Comparison of ENCODE assay signal across 12 mouse cellular contexts in the genomic region with DNA sequence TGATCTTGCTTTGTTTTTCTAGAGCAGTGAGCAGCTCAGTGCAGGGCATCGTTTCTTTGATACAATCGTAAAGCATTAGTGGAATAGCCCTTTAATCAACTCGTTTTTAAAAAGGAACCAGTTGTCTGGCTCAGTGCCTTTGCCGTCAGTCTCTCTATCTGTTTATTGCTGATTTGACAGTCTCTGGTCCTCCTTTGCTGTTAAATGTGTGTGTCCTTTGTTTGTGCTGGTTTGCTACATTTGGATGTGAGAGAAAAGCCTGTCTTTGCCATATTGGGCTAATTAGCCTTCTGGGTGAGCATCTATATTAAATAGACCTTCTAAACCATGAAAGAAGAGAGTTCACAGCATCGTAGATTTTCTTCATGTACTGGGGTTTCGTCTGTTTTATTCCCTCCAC. TPM values are rescaled to one million over a fixed set of nuclear protein-coding genes. Genes with fewer than 3 reads are reported as not detected.
DNase-seq lines count a peak whose midpoint lies in the region; ATAC-seq and TF ChIP-seq lines count a peak whose summit lies in the region.
"Had no signal": no experiment of that assay in that cellular context is flagged by ENCODE, and none has a peak within 500 bp of the region (broad histone marks: within the 10 kb centered on the region; RNA-seq: fewer than 3 reads in every experiment).

No protein-coding gene starts in this region.

- no peaks in the 10 kb centered on the region for H3K27me3 ChIP-seq in kidney, postnatal 0 days (ENCODE audit: insufficient read depth, low read length)
- no peaks in the 10 kb centered on the region for H3K27me3 ChIP-seq in embryonic facial prominence, embryonic 15.5 days
- H3K27me3 ChIP-seq in hindbrain, embryonic 16.5 days (replicated peaks; ENCODE audit: control insufficient read depth, insufficient read depth, low read length): no peaks in the 10 kb centered on the region
- H3K27me3 ChIP-seq in neural tube, embryonic 15.5 days (replicated peaks): no peaks in the 10 kb centered on the region
- no peaks in the 10 kb centered on the region for H3K27me3 ChIP-seq in intestine, postnatal 0 days (replicated peaks; ENCODE audit: control insufficient read depth, insufficient read depth, low read length)
- H3K27me3 ChIP-seq: CH12.LX; embryonic facial prominence, embryonic 12.5 days; liver, embryonic 13.5 days; stomach, embryonic 15.5 days had no signal

- no peak overlapping the region for H3K4me3 ChIP-seq in kidney, postnatal 0 days (replicated peaks; ENCODE audit: low read depth, low read length)
- H3K4me3 ChIP-seq in embryonic facial prominence, embryonic 15.5 days (replicated peaks): no peak overlapping the region
- H3K4me3 ChIP-seq in hindbrain, embryonic 16.5 days (ENCODE audit: low read length): peak overlapping the region; percentile 29
- peak overlapping the region; percentile 40 for H3K4me3 ChIP-seq in neural tube, embryonic 15.5 days (replicated peaks)
- no peak overlapping the region for H3K4me3 ChIP-seq in intestine, postnatal 0 days (ENCODE audit: low read depth, low read length)
- H3K4me3 ChIP-seq: embryonic facial prominence, embryonic 12.5 days; liver, embryonic 13.5 days; stomach, embryonic 15.5 days had no signal

- H3K9me3 ChIP-seq in kidney, postnatal 0 days (replicated peaks; ENCODE audit: low read length): no peaks in the 10 kb centered on the region
- H3K9me3 ChIP-seq in embryonic facial prominence, embryonic 15.5 days (replicated peaks): no peaks in the 10 kb centered on the region
- no peaks in the 10 kb centered on the region for H3K9me3 ChIP-seq in hindbrain, embryonic 16.5 days (ENCODE audit: control insufficient read depth, low read length)
- no peaks in the 10 kb centered on the region for H3K9me3 ChIP-seq in neural tube, embryonic 15.5 days (replicated peaks)
- no peaks in the 10 kb centered on the region for H3K9me3 ChIP-seq in intestine, postnatal 0 days (ENCODE audit: control insufficient read depth)
- H3K9me3 ChIP-seq: embryonic facial prominence, embryonic 12.5 days; liver, embryonic 13.5 days; stomach, embryonic 15.5 days had no signal

- H3K27ac ChIP-seq in kidney, postnatal 0 days: no peak overlapping the region
- H3K27ac ChIP-seq in embryonic facial prominence, embryonic 15.5 days (replicated peaks): no peak overlapping the region
- H3K27ac ChIP-seq in hindbrain, embryonic 16.5 days (ENCODE audit: low read depth, low read length): no peak overlapping the region
- H3K27ac ChIP-seq in neural tube, embryonic 15.5 days (replicated peaks): peak overlapping the region; percentile 83
- H3K27ac ChIP-seq in intestine, postnatal 0 days (ENCODE audit: low read depth, low read length): no peak overlapping the region
- H3K27ac ChIP-seq: embryonic facial prominence, embryonic 12.5 days; liver, embryonic 13.5 days; stomach, embryonic 15.5 days had no signal

- no peak for TF ChIP-seq CTCF in kidney, postnatal 0 days (IDR thresholded peaks at IDR 0.05; ENCODE audit: low read depth)
- TF ChIP-seq CTCF in intestine, postnatal 0 days (IDR thresholded peaks at IDR 0.05; ENCODE audit: low read depth): no peak

- no peaks in the 10 kb centered on the region for H3K36me3 ChIP-seq in kidney, postnatal 0 days (ENCODE audit: insufficient read depth, low read length)
- H3K36me3 ChIP-seq in embryonic facial prominence, embryonic 15.5 days: no peaks in the 10 kb centered on the region
- H3K36me3 ChIP-seq in hindbrain, embryonic 16.5 days (ENCODE audit: control insufficient read depth, insufficient read depth, low read length): no peaks in the 10 kb centered on the region
- no peaks in the 10 kb centered on the region for H3K36me3 ChIP-seq in neural tube, embryonic 15.5 days
- H3K36me3 ChIP-seq in intestine, postnatal 0 days (ENCODE audit: control insufficient read depth, insufficient read depth): no peaks in the 10 kb centered on the region
- H3K36me3 ChIP-seq: embryonic facial prominence, embryonic 12.5 days; liver, embryonic 13.5 days; stomach, embryonic 15.5 days had no signal

- no peak for DNase-seq in kidney, postnatal 0 days (ENCODE audit: low spot score)
- DNase-seq in kidney, postnatal 25 days: no peak
- DNase-seq in thymus, postnatal 4 days: no peak
- no peak for DNase-seq in cerebellum, postnatal 14 days
- DNase-seq: liver, embryonic 13.5 days had no signal

- no peaks in the 10 kb centered on the region for H3K4me1 ChIP-seq in kidney, postnatal 0 days (replicated peaks; ENCODE audit: insufficient read depth, low read length)
- H3K4me1 ChIP-seq in embryonic facial prominence, embryonic 15.5 days: no peaks in the 10 kb centered on the region
- no peaks in the 10 kb centered on the region for H3K4me1 ChIP-seq in hindbrain, embryonic 16.5 days (ENCODE audit: control insufficient read depth, insufficient read depth, low read depth, low read length)
- H3K4me1 ChIP-seq in neural tube, embryonic 15.5 days: no peaks in the 10 kb centered on the region
- no peaks in the 10 kb centered on the region for H3K4me1 ChIP-seq in intestine, postnatal 0 days (replicated peaks; ENCODE audit: control insufficient read depth, insufficient read depth, low read length)
- H3K4me1 ChIP-seq: embryonic facial prominence, embryonic 12.5 days; stomach, embryonic 15.5 days had no signal

- no peak for ATAC-seq in kidney, postnatal 0 days (replicated peaks; ENCODE audit: low FRiP score, low read depth)
- ATAC-seq in embryonic facial prominence, embryonic 15.5 days (ENCODE audit: insufficient number of reproducible peaks, low FRiP score, low TSS enrichment, low read depth): no peak
- ATAC-seq in hindbrain, embryonic 16.5 days: no peak
- peak; percentile 53; the same call in 1 of the 2 replicates for ATAC-seq in neural tube, embryonic 15.5 days (ENCODE audit: low FRiP score)
- no peak for ATAC-seq in intestine, postnatal 0 days

- no peak overlapping the region for H3K9ac ChIP-seq in kidney, postnatal 0 days (ENCODE audit: low read depth, low read length)
- H3K9ac ChIP-seq in embryonic facial prominence, embryonic 15.5 days: no peak overlapping the region
- peak overlapping the region; percentile 47; the same call in 1 of the 2 replicates for H3K9ac ChIP-seq in hindbrain, embryonic 16.5 days (ENCODE audit: low read depth, low read length)
- H3K9ac ChIP-seq in neural tube, embryonic 15.5 days (replicated peaks): peak overlapping the region; percentile 38
- H3K9ac ChIP-seq in intestine, postnatal 0 days (ENCODE audit: low read depth, low read length): no peak overlapping the region
- H3K9ac ChIP-seq: embryonic facial prominence, embryonic 12.5 days; liver, embryonic 13.5 days; stomach, embryonic 15.5 days had no signal

- WGBS in kidney, postnatal 0 days: 28% methylated on average over 6 of the region's 6 CpGs
- whole genome bisulfite sequencing in embryonic facial prominence, embryonic 15.5 days: 39% methylated on average over 6 of the region's 6 CpGs
- WGBS in hindbrain, embryonic 16.5 days: 39% methylated on average over 6 of the region's 6 CpGs
- WGBS in neural tube, embryonic 15.5 days: 7% methylated on average over 6 of the region's 6 CpGs
- WGBS in intestine, postnatal 0 days: 49% methylated on average over 6 of the region's 6 CpGs

- peak overlapping the region; percentile 4; the same call in 1 of the 2 replicates for H3K4me2 ChIP-seq in kidney, postnatal 0 days (ENCODE audit: low read length)
- H3K4me2 ChIP-seq in embryonic facial prominence, embryonic 15.5 days (replicated peaks): 0 out of 2 replicates have a peak overlapping the region, but pooled peaks have one; percentile 4
- peak overlapping the region; percentile 44 for H3K4me2 ChIP-seq in hindbrain, embryonic 16.5 days (ENCODE audit: low read length)
- H3K4me2 ChIP-seq in neural tube, embryonic 15.5 days: peak overlapping the region; percentile 47
- no peak overlapping the region for H3K4me2 ChIP-seq in intestine, postnatal 0 days (replicated peaks; ENCODE audit: low read depth)
- H3K4me2 ChIP-seq: embryonic facial prominence, embryonic 12.5 days; liver, embryonic 13.5 days; stomach, embryonic 15.5 days had no signal

RNA-seq across cellular contexts. Expression of gene Bbs10, which starts 50.3 kb away (rescaled TPM):
- 5.7 and 6.2 TPM in 2 replicates for polyA plus RNA-seq in kidney, postnatal 0 days (2015; fragmentation: Nextera tagmentation; extraction: Ambion mirVana)
- 5.3 TPM in 2 replicates for polyA plus RNA-seq in embryonic facial prominence, embryonic 15.5 days (2015; fragmentation: Nextera tagmentation; extraction: Ambion mirVana)
- 4.9 and 5.8 TPM in 2 replicates for polyA plus RNA-seq in hindbrain, embryonic 16.5 days (2015; fragmentation: Nextera tagmentation; extraction: Ambion mirVana)
- 4.8 and 5.5 TPM in 2 replicates for polyA plus RNA-seq in neural tube, embryonic 15.5 days (2015; fragmentation: Nextera tagmentation; extraction: Ambion mirVana)
- 1.3 TPM in 2 replicates for polyA plus RNA-seq in intestine, postnatal 0 days (2015; fragmentation: Nextera tagmentation; extraction: Ambion mirVana)

Comparison
In these comparisons a context has a peak if more than half of its experiments do, and no peak if none do; other contexts are left out.
1. H3K4me3 ChIP-seq: peak in hindbrain, embryonic 16.5 days (single experiment) and neural tube, embryonic 15.5 days (single experiment); none in kidney, postnatal 0 days (single experiment), embryonic facial prominence, embryonic 15.5 days (single experiment) and intestine, postnatal 0 days (single experiment).
2. H3K9ac ChIP-seq: peak in hindbrain, embryonic 16.5 days (single experiment) and neural tube, embryonic 15.5 days (single experiment); none in kidney, postnatal 0 days (single experiment), embryonic facial prominence, embryonic 15.5 days (single experiment) and intestine, postnatal 0 days (single experiment).